Mouse (Mus musculus): Measurements from ENCODE around the gene 4933428G20Rik.

Gene 4933428G20Rik

DNA sequence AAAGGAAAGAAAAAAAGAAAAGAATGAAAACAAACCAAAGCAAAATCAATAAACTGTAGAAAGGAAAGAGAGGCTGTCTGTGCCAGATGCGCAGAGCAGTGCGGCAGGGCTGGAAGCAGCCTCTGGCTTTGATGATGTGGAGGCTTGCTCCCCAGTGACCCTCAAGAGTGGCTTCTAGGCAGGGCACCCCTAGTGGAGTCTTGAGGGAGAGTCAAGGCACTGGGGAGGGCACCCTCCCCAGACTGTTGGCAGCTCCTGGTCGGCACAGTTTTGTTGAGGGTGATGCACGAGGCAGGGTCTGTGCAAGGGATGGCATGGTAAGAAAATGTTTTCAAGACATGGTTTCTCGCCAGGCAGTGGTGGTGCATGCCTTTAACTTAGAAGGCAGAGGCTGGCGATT lies 37.6 kb downstream of the 4933428G20Rik start:
- DNase-seq (ENCODE audit: low spot score) = no peak

DNA sequence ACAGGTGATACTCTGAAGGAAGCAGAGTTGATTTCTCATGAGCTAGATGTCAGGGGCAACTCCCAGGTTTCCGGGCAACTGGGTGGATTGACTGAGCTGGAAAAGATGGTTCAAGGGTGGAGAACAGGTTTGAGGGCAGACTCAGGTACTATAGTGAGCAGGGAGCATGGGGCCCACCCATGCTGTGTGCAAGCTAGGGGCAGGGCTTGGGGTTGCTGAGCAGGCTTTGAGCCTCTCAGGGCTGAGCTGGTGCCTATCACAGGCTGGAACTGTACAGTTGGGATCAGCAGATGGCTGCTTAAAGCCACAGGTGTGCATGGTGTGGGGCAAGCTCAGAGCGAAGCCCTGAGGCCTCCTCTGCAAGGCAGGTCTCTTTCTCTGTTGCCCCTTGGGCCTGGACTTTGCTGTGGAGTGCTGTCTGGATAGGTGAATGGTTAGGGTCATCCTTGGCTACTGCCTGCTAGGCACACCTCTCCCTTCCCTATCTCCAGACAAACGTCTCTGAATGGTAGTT lies 38.8 kb downstream of the 4933428G20Rik start:
- no peak for DNase-seq (ENCODE audit: low spot score)

DNA sequence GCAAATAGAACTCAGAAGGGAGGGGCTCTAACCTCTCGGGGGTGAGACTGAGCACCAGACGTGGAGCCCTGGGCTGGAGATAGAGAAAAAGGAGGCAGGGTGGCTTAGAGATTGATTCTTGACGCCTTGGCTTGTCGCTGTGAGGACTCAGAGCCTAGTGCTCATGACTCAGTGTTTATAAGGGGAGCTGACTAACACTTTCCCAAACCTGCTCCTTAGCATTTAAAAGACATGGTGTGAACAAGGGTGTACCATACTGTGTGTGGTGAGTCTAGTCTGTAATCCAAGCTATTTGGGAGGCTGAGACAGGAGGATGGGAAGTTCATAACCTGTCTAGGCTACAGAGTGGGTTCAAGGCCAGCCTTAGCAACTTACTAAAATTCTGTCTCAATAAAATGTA lies 43.0 kb downstream of the 4933428G20Rik start:
- no peak for DNase-seq (ENCODE audit: low spot score)

GRCm38 (mm10) chr11:97451625-97452024 lies 48.5 kb downstream of the 4933428G20Rik start:
- DNase-seq (ENCODE audit: low spot score) = no peak

GRCm38 (mm10) chr11:97450305-97450922 lies 49.7 kb downstream of the 4933428G20Rik start:
- DNase-seq (ENCODE audit: low spot score) = no peak

GRCm38 (mm10) chr11:97449601-97450293 lies 50.4 kb downstream of the 4933428G20Rik start:
- peak; percentile 54 for DNase-seq (ENCODE audit: low spot score)

GRCm38 (mm10) chr11:97448611-97449394 lies 51.3 kb downstream of the 4933428G20Rik start:
- no peak for DNase-seq (ENCODE audit: low spot score)

- no peak for DNase-seq (ENCODE audit: low spot score)
These were observed 52.2 kb downstream of the 4933428G20Rik start for GRCm38 (mm10) chr11:97447979-97448378.

GRCm38 (mm10) chr11:97445999-97446511 lies 54.1 kb downstream of the 4933428G20Rik start:
- peak; percentile 73 for DNase-seq (ENCODE audit: low spot score)

DNA sequence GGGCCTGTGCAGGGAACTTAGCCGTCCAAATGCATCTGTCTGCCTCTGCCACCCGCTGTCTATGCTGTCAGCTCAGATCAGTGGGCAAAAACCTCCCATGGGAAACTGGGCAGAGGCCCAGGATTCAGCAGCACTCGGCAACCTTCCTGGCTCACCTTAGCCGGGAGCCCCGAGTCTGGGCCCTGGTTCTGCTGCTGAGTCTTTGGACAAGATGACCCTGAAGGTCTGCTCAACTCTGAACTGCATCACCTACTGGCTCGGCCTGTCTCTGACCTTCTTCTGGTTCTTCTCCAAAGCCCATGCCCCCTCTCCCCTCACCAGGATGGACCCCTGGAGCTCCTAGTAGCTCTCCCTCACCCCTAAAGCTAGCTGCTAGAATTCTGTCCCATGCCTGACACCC lies 54.5 kb downstream of the 4933428G20Rik start:
- DNase-seq (ENCODE audit: low spot score) = no peak

GRCm38 (mm10) chr11:97442891-97443675 lies 57.1 kb downstream of the 4933428G20Rik start:
- no peak for DNase-seq (ENCODE audit: low spot score)

- DNase-seq (ENCODE audit: low spot score) = no peak
These were observed 58.4 kb downstream of the 4933428G20Rik start for GRCm38 (mm10) chr11:97441658-97442125.

- no peak for DNase-seq (ENCODE audit: low spot score)
These were observed 59.0 kb downstream of the 4933428G20Rik start for GRCm38 (mm10) chr11:97441036-97441657.
